Mouse (Mus musculus) liver, postnatal 0 days (tissue): ENCODE data around the gene Mmd2. TPM values are rescaled to one million over a fixed set of nuclear protein-coding genes. Genes with fewer than 3 reads are reported as not detected.

Source experiments
- ATAC-seq: fragments of 200-750 bp; cut with Nextera tagmentation; 2 replicates; pipeline ENCODE4 v1.8.0; 2017; ENCODE audit warnings: mild to moderate bottlenecking, moderate library complexity
- DNase-seq: peaks from one replicate; pipeline ENCODE4 v3.0.0-alpha.2; 2016
- H3K27ac ChIP-seq: fragments of 300-500 bp; sonication (generic); 2 replicates; pipeline ENCODE4 v1.5.1; 2014; ENCODE audit warnings: antibody characterized with exemption, moderate library complexity, mild to moderate bottlenecking, low read depth
- H3K27me3 ChIP-seq: fragments of 300-500 bp; sonication (generic); 2 replicates; pipeline ENCODE4 v1.6.1; 2014; ENCODE audit warnings: low read length, control low read depth, mixed read lengths; ENCODE audit not compliant: insufficient read depth
- H3K36me3 ChIP-seq: fragments of 300-500 bp; sonication (generic); replicated peaks from 2 replicates; pipeline ENCODE4 v1.6.1; 2014; ENCODE audit warnings: mild to moderate bottlenecking, control low read depth, low read length, moderate library complexity, mixed read lengths; ENCODE audit not compliant: insufficient read depth
- H3K4me1 ChIP-seq: fragments of 300-500 bp; sonication (generic); 2 replicates; pipeline ENCODE4 v1.6.1; 2014; ENCODE audit warnings: antibody characterized with exemption, mild to moderate bottlenecking, control low read depth; ENCODE audit not compliant: insufficient read depth
- H3K4me2 ChIP-seq: fragments of 300-500 bp; sonication (generic); 2 replicates; pipeline ENCODE4 v1.6.1; 2014; ENCODE audit warnings: low read depth, mild to moderate bottlenecking, low read length, moderate library complexity, mixed read lengths
- H3K4me3 ChIP-seq: fragments of 300-500 bp; sonication (generic); 2 replicates; pipeline ENCODE4 v1.5.1; 2014; ENCODE audit warnings: low read depth, low read length
- H3K9ac ChIP-seq: fragments of 300-500 bp; sonication (generic); replicated peaks from 2 replicates; pipeline ENCODE4 v1.6.1; 2014; ENCODE audit warnings: mild to moderate bottlenecking, moderate library complexity
- H3K9me3 ChIP-seq: fragments of 300-500 bp; sonication (generic); 2 replicates; pipeline ENCODE4 v1.6.1; 2016; ENCODE audit warnings: mild to moderate bottlenecking, control low read depth, low read length, mixed read lengths
- CTCF ChIP-seq: sonication (generic); IDR thresholded peaks from 2 replicates; pipeline ENCODE4 v1.5.1; 2016; ENCODE audit warnings: antibody characterized with exemption, low read depth
- EP300 ChIP-seq: IDR thresholded peaks from 2 replicates; pipeline ENCODE4 v1.6.1; 2016; ENCODE audit warnings: antibody characterized with exemption, low read depth, mild to moderate bottlenecking
- WGBS: fragments of 180-500 bp; shearing (Covaris S2); extraction: QIAGEN DNeasy Blood & Tissue Kit; methylation state at CpG from one replicate; pipeline ENCODE4 v1.1.7; 2014; ENCODE audit not compliant: insufficient replicate concordance; 5-methylcytosine and 5-hydroxymethylcytosine counted together
- polyA plus RNA-seq: library from polyadenylated mRNA; unstranded; fragments of >200 nt; fragmentation: Nextera tagmentation; extraction: Ambion mirVana; gene quantifications from 2 replicates; pipeline ENCODE4 v1.2.1, GENCODE M21; 2015

Mmd2 gene
- polyA plus RNA-seq, 1 experiment from 2014 or later, result 11.8 TPM

DNA sequence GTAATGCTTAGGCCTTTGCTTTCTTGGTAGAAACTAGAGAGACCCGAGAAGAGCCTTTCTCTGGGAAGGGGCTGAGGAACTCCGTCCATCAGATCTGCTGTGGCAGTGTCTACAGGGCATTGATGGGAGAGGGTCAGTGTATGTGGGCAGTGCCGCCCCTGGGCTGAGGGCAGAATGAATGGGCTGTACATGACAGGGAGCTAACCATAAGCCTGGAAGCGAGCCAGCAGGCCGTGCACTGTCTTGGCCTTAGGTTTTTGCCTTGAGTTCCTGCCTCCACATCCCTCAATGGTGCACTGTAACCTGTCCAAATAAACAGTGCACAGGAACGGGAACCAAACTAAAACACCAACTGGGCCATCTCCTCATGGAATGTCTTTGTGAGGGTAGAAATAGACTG is 11.9 kb downstream of the Mmd2 start:
- Histone ChIP-seq H3K27me3 (no peaks in the 10 kb centered on the region), H3K4me1 (peaks cover 3% of the 10 kb centered on the region; the same call in 1 of the 2 replicates), H3K9me3 (no peaks in the 10 kb centered on the region), H3K27ac (no peak overlapping the region), H3K4me2 (no peak overlapping the region), H3K36me3 (no peaks in the 10 kb centered on the region), H3K4me3 (no peak overlapping the region), H3K9ac (no peak overlapping the region)
- DNase-seq (no peak), ATAC-seq (no peak)
- 63% methylated on average over 6 of the region's 6 CpGs for WGBS
- no peak for TF ChIP-seq EP300
- no peak for TF ChIP-seq CTCF

DNA sequence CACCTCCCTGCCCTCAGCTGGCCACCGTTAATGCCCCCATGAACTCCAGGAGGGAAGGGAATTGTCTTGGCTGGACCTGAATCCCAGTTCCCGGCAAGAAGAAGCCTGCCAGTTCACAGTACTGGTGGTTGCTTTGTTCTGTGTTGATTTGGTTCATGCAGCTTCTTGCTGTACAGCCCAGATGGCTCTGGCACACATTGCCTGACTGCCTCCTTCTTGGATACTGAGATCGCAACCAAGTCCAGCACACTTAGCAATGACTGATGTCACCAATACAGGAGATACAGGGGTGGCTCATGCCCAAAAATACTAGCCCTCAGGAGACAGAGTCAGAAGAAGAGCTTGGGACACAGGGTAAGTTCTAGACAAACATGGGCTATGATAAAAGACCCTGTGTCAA is 12.9 kb downstream of the Mmd2 start:
- DNase-seq, result no peak
- TF ChIP-seq CTCF (no peak), EP300 (no peak)
- WGBS, result 63% methylated on average over 3 of the region's 3 CpGs

DNA sequence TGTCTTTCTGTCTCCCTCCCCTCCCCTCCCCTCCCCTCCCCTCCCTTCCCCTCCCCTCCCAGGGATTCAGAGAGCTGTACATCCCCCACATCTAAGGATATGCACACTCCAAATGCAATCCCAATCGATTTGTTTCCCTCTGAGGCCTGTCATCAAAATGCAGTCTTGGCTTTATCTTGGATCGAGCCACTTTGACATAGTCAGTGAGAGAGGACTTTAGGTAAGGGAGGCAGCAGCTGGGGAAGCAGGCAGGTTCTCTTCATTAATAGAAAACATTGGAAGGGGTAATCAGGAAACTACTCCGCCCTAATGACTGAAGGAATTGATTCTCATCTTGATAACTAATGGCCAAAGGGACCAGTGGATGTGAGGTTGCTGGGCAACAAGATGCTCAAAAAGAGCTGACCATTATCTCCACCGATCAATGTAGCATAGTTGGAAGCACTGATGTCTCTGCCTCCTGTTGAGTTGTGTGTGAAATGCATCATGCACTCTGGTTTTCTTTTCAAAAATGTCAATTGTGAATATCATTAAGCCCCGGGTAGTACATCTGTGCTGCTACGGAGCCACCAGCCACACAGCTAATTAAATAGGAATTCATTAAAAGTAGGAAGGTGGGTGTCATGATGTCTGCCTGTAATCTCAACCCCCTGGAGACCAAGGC is 17.5 kb downstream of the Mmd2 start:
- DNase-seq (no peak), ATAC-seq (no peak)
- H3K27ac ChIP-seq, result no peak overlapping the region
- H3K4me3 ChIP-seq, result no peak overlapping the region
- H3K36me3 ChIP-seq, result no peaks in the 10 kb centered on the region
- TF ChIP-seq CTCF, result no peak
- TF ChIP-seq EP300, result no peak
- H3K27me3 ChIP-seq, result no peaks in the 10 kb centered on the region
- no peak overlapping the region for H3K4me2 ChIP-seq
- no peaks in the 10 kb centered on the region for H3K9me3 ChIP-seq
- H3K9ac ChIP-seq, result no peak overlapping the region
- peaks cover 5% of the 10 kb centered on the region for H3K4me1 ChIP-seq
- 74% methylated on average over 6 of the region's 6 CpGs for WGBS

More for the DNA sequence above, 12.9 kb downstream of the Mmd2 start:
- Histone ChIP-seq H3K27me3 (no peaks in the 10 kb centered on the region), H3K4me2 (no peak overlapping the region), H3K9me3 (no peaks in the 10 kb centered on the region), H3K27ac (no peak overlapping the region), H3K4me1 (peaks cover 3% of the 10 kb centered on the region; the same call in 1 of the 2 replicates), H3K4me3 (no peak overlapping the region), H3K9ac (no peak overlapping the region), H3K36me3 (no peaks in the 10 kb centered on the region)
- ATAC-seq, result no peak

DNA sequence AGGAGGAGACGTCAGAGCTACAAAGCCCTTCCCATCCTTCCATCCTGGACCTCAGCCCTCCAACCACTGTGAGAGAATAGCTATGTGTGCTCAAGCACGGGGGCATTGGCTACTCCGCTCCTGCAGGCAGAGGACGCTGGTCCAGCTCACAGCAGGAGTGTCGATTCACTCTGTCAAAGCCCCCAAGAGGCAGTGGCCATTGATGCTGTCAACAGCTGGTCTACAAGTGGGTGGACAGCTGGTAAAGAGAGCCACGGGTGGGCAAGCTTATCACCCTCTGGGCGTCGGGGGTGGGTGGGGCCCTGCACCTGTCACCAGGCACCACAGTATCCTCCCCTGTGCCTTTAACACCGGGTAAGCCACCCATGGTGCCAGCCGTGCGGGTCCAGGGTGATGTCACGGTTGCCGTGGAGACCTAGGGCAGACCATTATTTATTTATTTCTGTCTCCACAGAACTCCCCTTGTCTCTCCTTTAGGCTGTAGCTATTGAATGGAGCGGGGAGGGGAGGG is 24.9 kb downstream of the Mmd2 start:
- no peak for DNase-seq
- 63% methylated on average over 14 of the region's 14 CpGs for WGBS

DNA sequence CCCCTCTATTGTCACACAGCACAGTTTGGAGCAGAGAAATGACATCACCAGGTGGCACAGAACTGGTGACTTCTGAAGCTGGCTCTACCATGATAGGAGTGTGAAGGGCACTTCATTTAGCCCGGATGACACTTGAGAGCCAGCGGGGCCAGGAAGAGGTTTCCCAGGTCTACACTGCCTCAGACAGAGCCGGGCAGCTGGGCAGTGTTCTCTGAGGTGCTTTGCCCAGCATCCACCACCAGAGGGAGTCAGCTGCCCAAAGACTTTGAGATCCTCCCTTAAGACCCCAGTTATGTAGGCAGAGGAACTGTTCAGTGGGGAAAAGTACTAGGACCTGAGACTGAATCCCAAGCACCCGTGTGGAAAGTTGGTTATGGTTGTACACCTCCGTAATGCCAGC is 27.1 kb downstream of the Mmd2 start:
- 12% methylated on average over 5 of the region's 5 CpGs for whole genome bisulfite sequencing
- ATAC-seq, result no peak
- peak; percentile 87 for TF ChIP-seq CTCF
- TF ChIP-seq EP300, result no peak

More for the DNA sequence above, 24.9 kb downstream of the Mmd2 start:
- Histone ChIP-seq H3K9me3 (no peaks in the 10 kb centered on the region), H3K4me2 (no peak overlapping the region), H3K27me3 (no peaks in the 10 kb centered on the region), H3K4me1 (no peaks in the 10 kb centered on the region; the same call in 1 of the 2 replicates), H3K4me3 (no peak overlapping the region), H3K36me3 (no peaks in the 10 kb centered on the region), H3K9ac (no peak overlapping the region), H3K27ac (no peak overlapping the region)
- ATAC-seq, result no peak
- TF ChIP-seq EP300, result no peak
- TF ChIP-seq CTCF, result no peak

DNA sequence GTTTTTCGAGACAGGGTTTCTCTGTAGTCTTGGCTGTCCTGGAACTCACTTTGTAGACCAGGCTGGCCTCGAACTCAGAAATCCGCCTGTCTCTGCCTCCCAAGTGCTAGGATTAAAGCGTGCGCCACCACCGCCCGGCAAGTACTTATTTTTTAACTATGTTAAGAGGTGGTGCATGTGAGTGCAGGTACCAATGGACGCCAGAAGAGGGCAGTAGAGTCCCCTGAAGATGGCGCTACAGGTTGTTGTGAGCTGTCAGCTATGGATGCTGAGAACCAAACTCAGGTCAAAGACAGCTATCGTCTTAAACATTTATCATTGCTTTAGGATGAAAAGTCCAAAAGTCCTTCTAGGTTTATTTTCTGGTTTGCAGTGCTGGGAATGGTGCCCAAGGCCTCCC is 30.4 kb downstream of the Mmd2 start:
- Histone ChIP-seq H3K4me2 (no peak overlapping the region), H3K4me1 (no peaks in the 10 kb centered on the region), H3K4me3 (no peak overlapping the region), H3K27me3 (no peaks in the 10 kb centered on the region), H3K27ac (no peak overlapping the region), H3K9me3 (no peaks in the 10 kb centered on the region), H3K36me3 (no peaks in the 10 kb centered on the region; the same call in 1 of the 2 replicates), H3K9ac (no peak overlapping the region)
- TF ChIP-seq EP300, result no peak
- TF ChIP-seq CTCF, result 0 out of 2 replicates have a peak, but pooled peaks have one; percentile 14
- ATAC-seq, result no peak
- 86% methylated on average over 10 of the region's 10 CpGs for WGBS
- DNase-seq, result no peak

More for the DNA sequence above, 27.1 kb downstream of the Mmd2 start:
- Histone ChIP-seq H3K9ac (no peak overlapping the region), H3K4me1 (no peaks in the 10 kb centered on the region), H3K27me3 (no peaks in the 10 kb centered on the region), H3K36me3 (no peaks in the 10 kb centered on the region), H3K4me2 (no peak overlapping the region), H3K9me3 (no peaks in the 10 kb centered on the region), H3K4me3 (no peak overlapping the region), H3K27ac (no peak overlapping the region)
- DNase-seq, result peak; percentile 64
